Mouse (Mus musculus) liver, adult 2 months (tissue): ENCODE data around the gene Slc45a1. TPM values are rescaled to one million over a fixed set of nuclear protein-coding genes. Genes with fewer than 3 reads are reported as not detected.

Experiments used
- DNase-seq: peaks from one replicate; pipeline ENCODE4 v3.0.0-alpha.2; 2011; ENCODE audit warnings: low read depth, low spot score; ENCODE audit errors: extremely low read depth
- H3K27ac ChIP-seq: fragments of 200-500 bp; replicated peaks from 2 replicates; pipeline ENCODE4 v1.5.1; 2012; ENCODE audit warnings: low read depth, mild to moderate bottlenecking, control low read depth, inconsistent platforms, low read length; ENCODE audit not compliant: insufficient read depth
- H3K27me3 ChIP-seq: fragments of 200-500 bp; 2 replicates; pipeline ENCODE4 v1.6.1; 2012; ENCODE audit warnings: mild to moderate bottlenecking, moderate library complexity, low read length, inconsistent platforms; ENCODE audit not compliant: control insufficient read depth, insufficient read depth
- H3K36me3 ChIP-seq: fragments of 200-500 bp; 2 replicates; pipeline ENCODE4 v1.6.1; 2012; ENCODE audit warnings: low read length, inconsistent platforms; ENCODE audit not compliant: control insufficient read depth, insufficient read depth
- H3K4me1 ChIP-seq: fragments of 200-500 bp; 2 replicates; pipeline ENCODE4 v1.6.1; 2011; ENCODE audit warnings: low read length; ENCODE audit not compliant: control insufficient read depth, insufficient read depth
- H3K4me3 ChIP-seq: fragments of 200-500 bp; 2 replicates; pipeline ENCODE4 v1.5.1; 2011; ENCODE audit warnings: low read depth, mild to moderate bottlenecking, control low read depth, low read length, moderate library complexity; ENCODE audit not compliant: insufficient read depth
- H3K79me2 ChIP-seq: fragments of 200-500 bp; 2 replicates; pipeline ENCODE4 v1.6.1; 2012; ENCODE audit warnings: inconsistent platforms, mild to moderate bottlenecking, low read length, moderate library complexity; ENCODE audit not compliant: control insufficient read depth, insufficient read depth
- H3K9ac ChIP-seq: fragments of 200-500 bp; 2 replicates; pipeline ENCODE4 v1.6.1; 2012; ENCODE audit warnings: low read depth, mild to moderate bottlenecking, control low read depth, inconsistent platforms, low read length
- CTCF ChIP-seq: fragments of 200-500 bp; IDR thresholded peaks from 2 replicates; pipeline ENCODE4 v1.5.1; 2011; ENCODE audit warnings: low read depth, low read length, control low read depth
- POLR2A ChIP-seq: fragments of 200-500 bp; IDR thresholded peaks from 2 replicates; pipeline ENCODE4 v1.6.1; 2011; ENCODE audit warnings: low read length, control low read depth; ENCODE audit not compliant: insufficient read depth; ENCODE audit errors: extremely low read depth
- WGBS: fragments of 180-500 bp; shearing (Covaris S2); methylation state at CpG from one replicate; pipeline ENCODE4 v1.1.7; 2018; 5-methylcytosine and 5-hydroxymethylcytosine counted together
- polyA plus RNA-seq: library from polyadenylated mRNA; depleted of rRNA; stranded (reverse); fragments of >200 nt; gene quantifications from 2 replicates; pipeline ENCODE4 v1.2.3, GENCODE M21; 2012
- total RNA-seq: library from RNA; depleted of rRNA; stranded (reverse); fragments of >200 nt; gene quantifications from 2 replicates; pipeline ENCODE4 v1.2.3, GENCODE M21; 2014

Slc45a1 gene
- total and polyA plus RNA-seq, 2 experiments = not detected

GRCm38 (mm10) chr4:150680373-150680772 is 28.4 kb upstream of the Slc45a1 start:
- no peaks in the 10 kb centered on the region for H3K36me3 ChIP-seq
- H3K9ac ChIP-seq = no peak overlapping the region
- no peaks in the 10 kb centered on the region for H3K27me3 ChIP-seq
- H3K4me1 ChIP-seq = peaks cover 4% of the 10 kb centered on the region
- DNase-seq = no peak
- H3K79me2 ChIP-seq = no peaks in the 10 kb centered on the region
- TF ChIP-seq CTCF (no peak), POLR2A (no peak)
- 85% methylated on average over 5 of the region's 5 CpGs for WGBS
- no peak overlapping the region for H3K4me3 ChIP-seq
- no peak overlapping the region for H3K27ac ChIP-seq

DNA sequence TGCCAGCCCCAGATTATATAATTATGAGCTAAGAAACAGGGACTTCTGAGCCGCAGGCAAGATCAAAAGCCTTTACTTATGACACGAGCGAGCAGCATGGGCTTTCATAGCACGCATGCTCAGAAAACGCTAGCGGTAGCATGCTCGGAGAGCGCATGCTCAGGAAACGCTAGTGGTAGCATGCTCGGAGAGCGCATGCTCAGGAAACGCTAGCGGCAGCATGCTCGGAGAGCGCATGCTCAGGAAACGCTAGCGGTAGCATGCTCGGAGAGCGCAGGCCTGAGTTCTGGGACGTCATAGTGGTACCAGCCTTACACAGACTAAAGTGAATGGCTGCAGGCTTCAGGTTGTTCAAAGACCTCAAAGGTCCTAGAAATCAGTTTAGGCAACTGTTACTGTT is 26.8 kb upstream of the Slc45a1 start:
- 97% methylated on average over 20 of the region's 20 CpGs for WGBS
- Histone ChIP-seq H3K4me3 (no peak overlapping the region), H3K9ac (no peak overlapping the region), H3K36me3 (no peaks in the 10 kb centered on the region), H3K27ac (no peak overlapping the region), H3K79me2 (no peaks in the 10 kb centered on the region), H3K27me3 (no peaks in the 10 kb centered on the region), H3K4me1 (no peaks in the 10 kb centered on the region)
- no peak for TF ChIP-seq CTCF
- no peak for TF ChIP-seq POLR2A
- DNase-seq = no peak

DNA sequence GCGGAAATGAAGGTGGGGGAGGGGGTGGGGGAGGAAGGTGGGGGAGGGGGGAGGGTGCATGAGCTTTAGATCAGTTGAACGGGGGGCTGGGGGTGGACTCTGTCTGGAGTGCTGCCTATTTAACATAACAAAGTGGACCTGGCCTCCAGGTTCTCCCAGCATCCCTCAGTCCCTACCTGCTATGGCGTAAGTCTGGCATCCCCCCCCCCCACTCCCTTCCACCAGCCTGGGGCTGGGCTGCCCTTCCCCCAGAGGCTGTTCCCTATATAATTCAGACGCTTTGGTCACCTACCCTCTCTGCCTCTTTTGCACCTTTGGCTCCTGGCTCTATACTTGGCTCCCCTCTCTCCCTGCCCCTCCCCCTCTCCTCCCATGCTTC is 25.9 kb upstream of the Slc45a1 start:
- DNase-seq = no peak
- no peaks in the 10 kb centered on the region for H3K4me1 ChIP-seq
- no peaks in the 10 kb centered on the region for H3K79me2 ChIP-seq
- no peak overlapping the region for H3K4me3 ChIP-seq
- no peak overlapping the region for H3K9ac ChIP-seq
- H3K27me3 ChIP-seq = no peaks in the 10 kb centered on the region
- TF ChIP-seq CTCF (no peak), POLR2A (no peak)
- H3K27ac ChIP-seq = no peak overlapping the region
- WGBS = 77% methylated on average over 4 of the region's 4 CpGs
- H3K36me3 ChIP-seq = no peaks in the 10 kb centered on the region

GRCm38 (mm10) chr4:150677126-150677845 is 25.3 kb upstream of the Slc45a1 start:
- H3K4me3 ChIP-seq = no peak overlapping the region
- no peaks in the 10 kb centered on the region for H3K79me2 ChIP-seq
- 73% methylated on average over 10 of the region's 10 CpGs for WGBS
- no peak overlapping the region for H3K9ac ChIP-seq
- H3K4me1 ChIP-seq = no peaks in the 10 kb centered on the region
- no peak for DNase-seq
- no peak overlapping the region for H3K27ac ChIP-seq
- no peaks in the 10 kb centered on the region for H3K27me3 ChIP-seq
- no peak for TF ChIP-seq POLR2A
- TF ChIP-seq CTCF = no peak
- no peaks in the 10 kb centered on the region for H3K36me3 ChIP-seq

DNA sequence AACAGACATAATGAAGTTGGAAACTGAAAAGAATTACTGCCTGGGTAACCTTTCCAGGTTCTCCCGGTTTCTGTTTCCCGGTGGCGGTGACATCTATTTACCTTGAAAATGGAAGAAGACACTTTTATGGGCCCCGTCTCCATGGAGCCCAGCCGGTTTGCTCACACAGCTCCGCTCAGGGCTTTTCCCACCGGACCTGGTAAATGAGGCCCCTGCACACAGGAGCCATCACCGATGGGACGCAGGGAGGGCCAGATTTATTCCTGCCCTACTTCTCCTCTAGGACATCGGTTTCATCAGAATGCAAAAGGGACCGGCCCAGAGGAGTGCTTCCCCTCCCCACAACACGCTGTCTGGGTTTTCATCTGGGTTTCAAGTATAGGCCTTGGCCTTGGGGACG is 24.1 kb upstream of the Slc45a1 start:
- no peak overlapping the region for H3K4me3 ChIP-seq
- TF ChIP-seq POLR2A (no peak), CTCF (no peak)
- no peak overlapping the region for H3K9ac ChIP-seq
- H3K27me3 ChIP-seq = no peaks in the 10 kb centered on the region
- DNase-seq = no peak
- H3K79me2 ChIP-seq = no peaks in the 10 kb centered on the region
- H3K27ac ChIP-seq = no peak overlapping the region
- WGBS = 93% methylated on average over 13 of the region's 13 CpGs
- H3K36me3 ChIP-seq = no peaks in the 10 kb centered on the region
- H3K4me1 ChIP-seq = no peaks in the 10 kb centered on the region

DNA sequence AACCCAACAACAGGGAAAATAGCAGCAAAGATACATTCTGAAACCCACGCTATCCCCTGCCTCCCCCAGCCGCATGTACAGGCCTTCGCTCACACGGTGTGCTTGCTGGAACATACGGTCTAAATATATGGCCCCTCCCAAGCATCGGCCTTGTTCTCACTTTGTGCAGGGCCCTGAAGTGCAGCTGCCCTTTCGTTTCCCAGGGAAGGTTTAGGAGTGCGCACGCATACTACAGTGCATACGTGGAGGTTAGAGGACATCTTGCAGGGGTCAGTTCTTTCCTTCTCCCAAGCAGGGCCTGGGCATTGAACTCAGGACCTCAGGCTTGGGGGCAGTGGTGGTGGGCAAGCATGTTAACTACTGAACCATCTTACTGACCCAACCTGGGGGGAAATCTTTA is 23.3 kb upstream of the Slc45a1 start:
- WGBS = 96% methylated on average over 10 of the region's 10 CpGs

More for the DNA sequence above, 23.3 kb upstream of the Slc45a1 start:
- no peak overlapping the region for H3K9ac ChIP-seq
- H3K27ac ChIP-seq = no peak overlapping the region
- H3K36me3 ChIP-seq = no peaks in the 10 kb centered on the region
- H3K79me2 ChIP-seq = no peaks in the 10 kb centered on the region
- H3K27me3 ChIP-seq = no peaks in the 10 kb centered on the region
- no peak overlapping the region for H3K4me3 ChIP-seq
- H3K4me1 ChIP-seq = no peaks in the 10 kb centered on the region
- DNase-seq = no peak
- no peak for TF ChIP-seq POLR2A
- no peak for TF ChIP-seq CTCF
